Mouse (Mus musculus) skeletal muscle tissue, adult 2 months (tissue): ENCODE measurements around the gene Olfr1500.
"Not testable (repeated sequence)": the region's sequence is repeated elsewhere in the genome, so short reads cannot be mapped to it uniquely, and the experiment has no call there.

Experiments
- DNase-seq: peaks from one replicate; pipeline ENCODE4 v3.0.0-alpha.2; 2012; ENCODE audit warnings: low read depth, low spot score

The Olfr1500 gene

DNA sequence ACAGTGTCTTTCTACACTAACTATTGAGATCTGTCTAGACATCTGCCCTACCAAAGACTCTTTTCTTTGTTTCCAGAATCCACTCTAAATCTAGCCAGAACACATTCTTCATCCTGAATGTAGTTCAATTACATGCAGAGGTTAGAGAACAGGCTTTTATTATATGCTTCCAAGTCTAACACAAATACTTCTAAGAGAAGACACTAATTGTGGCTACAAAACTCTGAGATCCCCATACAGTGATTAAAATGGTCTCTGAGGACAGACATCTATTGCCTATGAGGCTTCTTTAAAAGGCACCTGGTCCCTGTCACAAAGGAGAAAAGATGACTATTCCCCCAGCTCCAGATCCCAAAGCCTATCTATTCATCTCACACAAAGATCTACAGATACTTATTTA, at the start of gene Olfr1500:
Gene Olfr1500 (minus strand): TSS at position 101 of the 400 bp plus-strand sequence.
- DNase-seq: no peak

DNA sequence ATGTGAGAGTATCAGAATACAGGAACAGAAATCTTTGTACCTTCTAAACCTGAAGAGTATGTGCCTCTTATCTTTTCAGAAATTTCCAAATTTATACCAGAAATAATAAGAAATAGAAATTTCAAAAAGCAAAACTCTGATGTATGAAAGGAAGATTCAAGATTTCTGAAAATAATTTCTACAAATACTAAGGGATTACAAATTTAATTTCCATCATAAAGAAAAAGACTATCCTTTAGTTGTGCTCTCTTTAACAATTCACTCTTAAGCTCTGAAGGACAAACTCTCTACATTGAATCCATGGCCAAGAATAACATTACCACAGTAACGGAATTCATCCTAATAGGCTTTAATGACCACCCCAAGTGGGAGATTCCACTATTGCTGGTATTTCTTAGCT, 31.2 kb upstream of the Olfr1500 start, which contains the start of gene Olfr1502:
Gene Olfr1502 (plus strand): TSS at position 301 of the 400 bp plus-strand sequence.
- no peak for DNase-seq

DNA sequence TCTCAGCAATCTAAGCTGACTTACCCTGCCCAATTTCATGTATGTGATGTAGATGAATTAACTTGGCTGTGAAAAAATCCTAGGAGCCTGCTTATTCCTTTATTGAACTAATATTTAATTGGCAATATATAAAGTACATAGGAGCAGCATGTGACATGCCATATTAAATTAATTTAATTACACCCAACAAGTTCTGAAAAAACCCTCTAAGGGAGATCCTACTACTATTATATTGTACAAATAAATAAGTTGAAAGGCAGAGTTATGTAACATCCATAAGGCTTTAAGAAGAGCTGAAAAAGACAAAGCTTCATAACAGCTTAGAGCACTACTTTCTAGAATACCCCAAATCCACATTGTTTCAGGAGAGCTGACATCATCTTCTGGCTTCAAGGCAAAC, 20.3 kb upstream of the Olfr1500 start, which contains the start of gene Olfr1501:
Gene Olfr1501 (minus strand): TSS at position 101 of the 400 bp plus-strand sequence.
- DNase-seq: not testable (repeated sequence)

DNA sequence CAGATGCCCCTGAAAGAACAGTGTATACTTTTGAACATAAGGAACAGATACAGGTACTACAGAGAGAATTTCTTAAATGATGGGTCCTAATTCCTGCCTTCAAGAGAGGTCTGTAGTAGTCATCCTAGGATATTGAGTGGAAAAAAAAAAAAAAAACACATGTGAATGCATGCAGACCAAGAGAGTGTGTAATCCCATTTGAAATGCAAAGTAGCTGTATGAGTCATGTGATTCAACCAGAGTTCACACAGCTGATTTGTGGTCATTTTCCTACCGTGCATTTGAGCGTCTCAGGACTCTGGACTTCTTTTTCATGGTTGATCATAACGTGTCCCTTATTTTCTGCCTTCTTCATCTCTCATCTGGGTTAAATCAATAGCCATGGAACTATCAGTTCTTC, 1.8 kb downstream of the Olfr1500 start:
- no peak for DNase-seq

DNA sequence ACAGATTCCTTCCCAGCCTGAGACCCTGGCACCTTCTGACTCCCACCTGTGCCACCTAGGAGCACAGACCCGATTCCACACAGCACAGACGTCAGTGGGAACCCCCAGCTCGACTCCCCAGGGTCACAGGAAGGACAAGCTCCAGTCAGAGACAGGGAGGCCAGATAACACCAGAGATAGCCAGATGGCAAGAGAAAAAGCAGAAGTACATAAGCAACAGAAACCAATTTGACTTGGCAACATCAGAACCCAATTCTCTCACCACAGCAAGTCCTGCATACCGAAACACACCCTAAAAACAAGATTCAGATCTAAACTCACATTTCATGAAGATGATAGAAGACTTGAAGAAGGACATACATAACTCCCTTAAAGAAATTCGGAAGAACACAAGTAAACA, 9.4 kb downstream of the Olfr1500 start:
- DNase-seq: no peak

DNA sequence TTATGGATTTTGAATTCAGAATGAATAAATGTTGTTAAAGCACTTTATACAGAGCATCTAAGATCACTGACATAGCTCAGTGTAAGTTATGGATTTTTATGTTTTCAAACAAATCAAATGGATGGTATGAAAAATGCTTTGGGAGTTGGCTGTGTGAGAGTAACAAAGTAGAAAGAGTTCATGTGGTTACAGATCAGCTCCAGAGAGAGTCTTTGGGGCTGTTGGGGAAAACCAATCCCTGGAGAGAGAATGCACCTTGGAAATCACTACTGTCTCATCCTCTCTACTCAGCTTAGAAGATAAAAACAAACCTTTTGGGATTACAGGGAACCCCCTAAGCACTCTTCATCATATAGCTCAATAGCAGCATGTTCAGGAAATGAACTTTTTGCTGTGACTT, 10.9 kb downstream of the Olfr1500 start, which contains the start of gene Olfr1499:
Gene Olfr1499 (minus strand): TSS at position 101 of the 400 bp plus-strand sequence.
- DNase-seq: no peak

DNA sequence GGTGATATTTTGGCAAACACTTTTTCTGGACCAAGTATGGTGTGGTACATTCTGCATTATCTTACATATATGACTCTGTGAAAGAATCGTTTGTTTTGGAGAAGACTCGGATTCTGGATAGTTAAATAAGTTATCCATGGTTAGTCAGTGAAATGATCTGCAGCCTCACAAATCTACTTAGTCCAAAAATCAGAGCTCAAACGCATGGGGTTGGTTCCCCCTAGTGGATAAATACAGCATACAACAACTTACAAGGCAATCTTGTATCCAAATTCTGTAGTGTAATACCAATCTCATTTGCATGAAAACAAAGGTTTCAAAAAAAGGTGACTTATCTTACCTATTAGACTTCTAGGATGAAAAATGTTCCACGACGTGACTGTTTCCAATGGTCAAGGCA, 11.5 kb downstream of the Olfr1500 start:
- DNase-seq: no peak

DNA sequence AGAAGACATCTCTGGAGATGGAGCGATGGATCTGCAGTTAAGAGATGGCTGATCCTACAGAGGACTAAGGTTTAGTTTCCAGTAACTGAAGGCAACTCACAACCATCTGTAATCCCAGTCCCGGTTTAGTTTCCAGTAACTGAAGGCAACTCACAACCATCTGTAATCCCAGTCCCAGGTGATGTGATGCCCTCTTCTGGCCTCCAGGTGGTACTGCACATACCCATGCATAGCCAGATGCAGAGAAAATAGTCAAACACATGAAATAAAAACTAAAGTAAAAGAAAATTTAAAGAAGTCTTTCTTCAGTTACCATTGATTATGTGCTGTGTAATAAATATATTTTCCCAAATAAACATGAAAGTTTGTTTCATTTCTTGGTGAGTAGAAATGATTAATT, 17.5 kb downstream of the Olfr1500 start:
- no peak for DNase-seq

DNA sequence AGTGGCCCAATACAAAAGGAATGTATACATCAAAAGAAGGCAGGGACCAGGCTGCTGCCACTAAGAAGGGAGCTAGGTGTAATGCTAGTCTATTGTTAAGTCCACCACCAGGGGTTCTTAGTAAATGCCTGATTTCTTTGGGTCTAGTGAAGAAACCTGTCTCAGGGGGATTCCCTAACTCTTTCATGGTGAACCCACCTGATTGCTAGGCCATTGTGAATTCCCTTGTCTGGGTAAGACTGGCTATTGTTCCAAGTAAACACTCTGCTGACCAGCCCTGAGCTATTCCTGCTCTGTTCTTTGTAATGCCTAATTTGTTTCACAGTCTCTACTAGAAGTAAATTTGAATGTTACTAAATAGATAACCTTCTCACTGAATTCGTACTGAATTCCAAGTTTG, 24.8 kb downstream of the Olfr1500 start:
- DNase-seq: not testable (repeated sequence)

DNA sequence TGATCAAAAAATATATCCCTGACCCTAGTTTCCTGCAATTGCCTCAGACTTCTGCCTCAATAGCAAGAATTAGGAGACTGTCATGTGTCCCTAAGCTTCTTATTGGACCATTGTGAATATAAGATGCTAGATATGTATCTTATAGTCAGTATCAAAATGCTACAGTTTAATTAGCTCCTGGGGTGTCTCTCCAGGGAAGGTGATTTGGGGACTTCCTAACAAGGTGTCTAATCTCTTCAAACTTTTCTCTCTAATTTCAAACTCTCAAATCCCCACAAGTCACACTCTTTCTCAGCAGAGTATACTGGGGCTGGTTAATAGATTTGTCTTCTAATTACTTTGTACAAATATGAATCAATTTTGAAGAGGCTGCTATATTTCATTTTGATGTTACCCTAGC, 32.2 kb downstream of the Olfr1500 start, which contains the start of gene Olfr1497:
Gene Olfr1497 (minus strand): TSS at position 101 of the 400 bp plus-strand sequence.
- DNase-seq: no peak

DNA sequence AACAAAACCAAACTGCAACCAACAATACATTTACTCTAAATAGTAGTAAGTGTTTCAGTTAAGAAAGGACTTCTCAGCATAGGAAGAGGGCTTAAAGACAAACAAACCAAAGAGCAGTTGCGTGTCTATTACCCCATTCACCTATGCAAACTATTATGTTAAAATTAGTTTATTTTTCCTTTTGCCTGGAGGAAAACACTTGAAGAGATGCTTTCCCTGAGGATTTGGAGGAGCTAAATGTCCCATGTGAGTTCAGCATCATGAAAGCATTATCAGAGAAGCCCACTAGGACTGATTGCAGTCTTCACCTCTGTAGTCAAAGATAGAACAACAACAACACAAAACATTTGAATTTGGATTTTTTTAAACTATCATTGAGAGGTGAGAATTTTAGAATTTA, 52.7 kb downstream of the Olfr1500 start, which contains the start of gene Olfr1496:
Gene Olfr1496 (plus strand): TSS at position 301 of the 400 bp plus-strand sequence.
- no peak for DNase-seq
